In the genomic region with DNA sequence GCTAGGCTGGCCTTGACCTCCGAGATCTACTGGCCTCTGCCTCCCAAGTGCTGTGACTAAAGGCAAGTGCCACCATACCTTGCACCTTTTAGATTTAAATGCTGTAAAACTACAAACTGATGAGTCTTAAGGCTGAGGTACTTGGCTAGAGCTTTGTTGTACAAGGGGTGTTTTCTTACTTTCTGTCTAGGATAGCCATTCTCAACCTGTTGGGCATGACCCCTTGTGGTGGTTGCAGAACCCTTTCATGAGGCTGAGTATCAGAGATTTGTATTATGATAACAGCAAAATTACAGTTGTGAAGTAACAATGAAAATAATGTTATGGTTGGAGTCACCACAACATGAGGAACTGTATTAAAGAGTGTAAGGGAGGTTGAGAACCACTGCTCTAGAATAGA, we compare ENCODE assay signal across 8 mouse cellular contexts. TPM values are rescaled to one million over a fixed set of nuclear protein-coding genes. Genes with fewer than 3 reads are reported as not detected.
A peak's percentile ranks its signal among the peaks of the same experiment; 100 is the strongest.
DNase-seq lines count a peak whose midpoint lies in the region; ATAC-seq and TF ChIP-seq lines count a peak whose summit lies in the region.

No protein-coding gene starts in this region.

- H3K36me3 ChIP-seq in erythroblast, embryonic 14.5 days (ENCODE audit: control insufficient read depth), result peaks cover 52% of the 10 kb centered on the region
- H3K36me3 ChIP-seq in C2C12 (ENCODE audit: control insufficient read depth, insufficient read depth) (peaks cover 13% of the 10 kb centered on the region), macrophage (ENCODE audit: inconsistent target) (no peaks in the 10 kb centered on the region)
- H3K36me3 ChIP-seq in forebrain, embryonic 16.5 days (ENCODE audit: control insufficient read depth, insufficient read depth), result no peaks in the 10 kb centered on the region

- peak overlapping the region; percentile 61 for H3K4me2 ChIP-seq in forebrain, embryonic 16.5 days (ENCODE audit: low read length)

- H3K4me3 ChIP-seq in erythroblast, embryonic 14.5 days (replicated peaks), result peak overlapping the region; percentile 100
- H3K4me3 ChIP-seq in C2C12 (ENCODE audit: insufficient read depth, poor library complexity, severe bottlenecking) (peak overlapping the region; percentile 71), macrophage (ENCODE audit: inconsistent target) (peak overlapping the region; percentile 67)
- H3K4me3 ChIP-seq in forebrain, embryonic 16.5 days (replicated peaks; ENCODE audit: low read length), result peak overlapping the region; percentile 85

- H3ac ChIP-seq in C2C12 (ENCODE audit: control insufficient read depth, insufficient read length, low read depth), result peak overlapping the region; percentile 30

- H3K4me1 ChIP-seq in erythroblast, embryonic 14.5 days (ENCODE audit: control insufficient read depth), result peaks cover 33% of the 10 kb centered on the region
- H3K4me1 ChIP-seq in forebrain, embryonic 16.5 days (replicated peaks; ENCODE audit: control insufficient read depth, insufficient read depth, low read length), result peaks cover 17% of the 10 kb centered on the region

- TF ChIP-seq CTCF in C2C12 (IDR thresholded peaks at IDR 0.05; ENCODE audit: control insufficient read depth, insufficient read depth, insufficient read length), result no peak

- H3K9ac ChIP-seq in forebrain, embryonic 16.5 days (replicated peaks; ENCODE audit: low read depth, low read length), result peak overlapping the region; percentile 83; the same call in 1 of the 2 replicates

- H3K27ac ChIP-seq in forebrain, embryonic 16.5 days (ENCODE audit: low read length), result no peak overlapping the region
- H3K27ac ChIP-seq in macrophage, result peak overlapping the region; percentile 61

- no peak for DNase-seq in urinary bladder, postnatal 36 days (ENCODE audit: low spot score in 2 of 2)
- DNase-seq in cerebellum, postnatal 4 days (ENCODE audit: low spot score in 2 of 2), result no peak
- no peak for DNase-seq in lung, postnatal 14 days

- H3K79me2 ChIP-seq in C2C12 (ENCODE audit: control insufficient read depth, insufficient read depth), result peaks cover 56% of the 10 kb centered on the region
- H3K79me2 ChIP-seq in macrophage (ENCODE audit: inconsistent target), result peaks cover 54% of the 10 kb centered on the region

- no peak for ATAC-seq in erythroblast, adult 5-6 weeks (replicated peaks; ENCODE audit: low FRiP score, poor library complexity, severe bottlenecking)
- ATAC-seq in forebrain, embryonic 16.5 days, result no peak

- no peaks in the 10 kb centered on the region for H3K9me3 ChIP-seq in erythroblast, embryonic 14.5 days (ENCODE audit: control insufficient read depth, low read length)
- H3K9me3 ChIP-seq in forebrain, embryonic 16.5 days (ENCODE audit: control insufficient read depth, low read length), result no peaks in the 10 kb centered on the region

- peaks cover 44% of the 10 kb centered on the region for H3K79me3 ChIP-seq in C2C12 (ENCODE audit: low read depth)

- WGBS in forebrain, embryonic 16.5 days, result 68% methylated on average over 1 of the region's 1 CpGs
- WGBS in macrophage (ENCODE audit: missing documents), result 77% methylated on average over 1 of the region's 1 CpGs

- H3K27me3 ChIP-seq in erythroblast, embryonic 14.5 days (ENCODE audit: control insufficient read depth), result no peaks in the 10 kb centered on the region
- no peaks in the 10 kb centered on the region for H3K27me3 ChIP-seq in C2C12 (ENCODE audit: control insufficient read depth, insufficient read depth, insufficient read length)
- no peaks in the 10 kb centered on the region for H3K27me3 ChIP-seq in forebrain, embryonic 16.5 days (replicated peaks; ENCODE audit: control insufficient read depth, insufficient read depth, low read length)

TF ChIP-seq in C2C12, 6 proteins besides CTCF, POLR2A, EP300 and RAD21:
- no peak for TF ChIP-seq USF1 (IDR thresholded peaks at IDR 0.05; ENCODE audit: low read depth)
- TF ChIP-seq MAX (IDR thresholded peaks at IDR 0.05), result no peak
- TF ChIP-seq CEBPB (IDR thresholded peaks at IDR 0.05; ENCODE audit: low read depth), result no peak
- TF ChIP-seq MYOG (IDR thresholded peaks at IDR 0.05; ENCODE audit: control insufficient read depth, extremely low read depth, insufficient read length), result no peak
- no peak for TF ChIP-seq MYOD1 (IDR thresholded peaks at IDR 0.05; ENCODE audit: control insufficient read depth, insufficient read length, low read depth)
- no peak for TF ChIP-seq FOSL1 (IDR thresholded peaks at IDR 0.05; ENCODE audit: insufficient read depth, low read length, poor library complexity, severe bottlenecking)
TF ChIP-seq in C2C12: peak in this region for 0.

RNA-seq across cellular contexts. Expression of gene Mrpl57, which starts 1.2 kb away (rescaled TPM):
- polyA plus RNA-seq in erythroblast, embryonic 14.5 days (2012), result 67.6 and 75.2 TPM in 2 replicates
- 4.0 and 15.5 TPM in 2 replicates for total RNA-seq in erythroblast, adult 5-6 weeks (2015; ENCODE audit: low replicate concordance)
- 5.3 and 10.4 TPM in 2 replicates for total RNA-seq in erythroblast, adult 5-6 weeks (2017; ENCODE audit: low replicate concordance)
- 137 TPM for polyA plus RNA-seq in C2C12 (2012; fragmentation: generic; extraction: Trizol)
- polyA plus RNA-seq in forebrain, embryonic 16.5 days (2015; fragmentation: Nextera tagmentation; extraction: Ambion mirVana), result 123 and 130 TPM in 2 replicates
- 10 to 100 TPM in 2 of 26 experiments, 1 to 10 TPM in 21, under 1 TPM in 3; 0.62 to 14.3 (median 3.4) TPM for total RNA-seq in macrophage (2018; cell fraction: chromatin; rRNA removed)
- total RNA-seq in macrophage (2018; cell fraction: cytosol; rRNA removed), result 10 to 100 TPM; 36.1 to 84.9 (median 58.6) TPM
- total RNA-seq in macrophage (2018; cell fraction: nucleus; rRNA removed), result 10 to 100 TPM in 16 of 26 experiments, 1 to 10 TPM in 10; 3.3 to 45.6 (median 12.2) TPM
- polyA plus RNA-seq in macrophage (2018), result 21.8 to 55.2 TPM (median 27.0 TPM) in 3 replicates

RNA-seq across cellular contexts. Expression of gene Ska3, which starts 1.3 kb away (rescaled TPM):
- 0.33 and 0.77 TPM in 2 replicates for polyA plus RNA-seq in erythroblast, embryonic 14.5 days (2012)
- total RNA-seq in erythroblast, adult 5-6 weeks (2015; ENCODE audit: low replicate concordance), result 10.4 and 16.7 TPM in 2 replicates
- 8.9 and 16.1 TPM in 2 replicates for total RNA-seq in erythroblast, adult 5-6 weeks (2017; ENCODE audit: low replicate concordance)
- polyA plus RNA-seq in C2C12 (2012; fragmentation: generic; extraction: Trizol) (12.5 TPM), macrophage (2018) (0.67 to 3.6 TPM (median 1.9 TPM) in 3 replicates)
- 15.2 and 19.0 TPM in 2 replicates for polyA plus RNA-seq in forebrain, embryonic 16.5 days (2015; fragmentation: Nextera tagmentation; extraction: Ambion mirVana)
- total RNA-seq in macrophage (2018; cell fraction: chromatin; rRNA removed), result 1 to 10 TPM in 18 of 26 experiments, under 1 TPM in 7, not detected in 1; 0.50 to 5.0 (median 2.1) TPM
- total RNA-seq in macrophage (2018; cell fraction: cytosol; rRNA removed), result 1 to 10 TPM in 11 of 26 experiments, under 1 TPM in 15; 0.51 to 2.1 (median 0.95) TPM
- total RNA-seq in macrophage (2018; cell fraction: nucleus; rRNA removed), result 1 to 10 TPM in 18 of 26 experiments, under 1 TPM in 7, not detected in 1; 0.37 to 7.9 (median 1.4) TPM

RNA-seq across cellular contexts. Expression of gene Sap18, which starts 29.3 kb away (rescaled TPM):
- polyA plus RNA-seq in erythroblast, embryonic 14.5 days (2012), result 83.5 and 87.7 TPM in 2 replicates
- total RNA-seq in erythroblast, adult 5-6 weeks (2015; ENCODE audit: low replicate concordance), result 35.7 and 47.8 TPM in 2 replicates
- 4.3 and 16.0 TPM in 2 replicates for total RNA-seq in erythroblast, adult 5-6 weeks (2017; ENCODE audit: low replicate concordance)
- polyA plus RNA-seq in C2C12 (2012; fragmentation: generic; extraction: Trizol) (111 TPM), macrophage (2018) (52.1 to 90.3 TPM (median 73.7 TPM) in 3 replicates)
- polyA plus RNA-seq in forebrain, embryonic 16.5 days (2015; fragmentation: Nextera tagmentation; extraction: Ambion mirVana), result 23.7 and 28.8 TPM in 2 replicates
- 10 to 100 TPM in 25 of 26 experiments, 1 to 10 TPM in 1; 8.1 to 54.9 (median 28.0) TPM for total RNA-seq in macrophage (2018; cell fraction: chromatin; rRNA removed)
- total RNA-seq in macrophage (2018; cell fraction: cytosol; rRNA removed), result 10 to 100 TPM; 32.9 to 80.1 (median 47.9) TPM
- total RNA-seq in macrophage (2018; cell fraction: nucleus; rRNA removed), result 10 to 100 TPM; 12.8 to 45.1 (median 24.0) TPM
